Mouse (Mus musculus) spleen, postnatal 14 days (tissue): ENCODE measurements around the gene Olfr911-ps1.

Experiments used
- DNase-seq, 2 experiments: peaks; one replicate each; pipeline ENCODE4 v3.0.0; 2021 to 2022; ENCODE audit warnings: low spot score in 2 of 2

Olfr911-ps1 gene

DNA sequence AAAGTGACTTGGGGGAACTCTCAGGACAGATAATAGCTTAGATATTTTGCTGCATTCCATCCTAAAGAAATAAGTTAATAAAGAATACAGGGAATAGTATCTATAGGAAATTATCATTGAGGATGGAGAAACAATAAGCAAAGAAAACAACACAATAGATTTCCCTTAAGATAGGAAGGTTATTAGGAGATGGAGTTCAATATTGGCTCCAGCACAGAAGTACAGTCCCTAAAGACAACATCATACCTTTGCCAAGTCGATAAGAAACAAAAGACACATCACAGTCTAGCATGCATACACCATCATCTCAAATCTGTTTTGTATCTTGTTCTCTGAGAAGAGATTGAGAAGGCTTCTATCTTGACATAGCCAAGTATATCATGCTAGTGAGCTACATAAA, at the start of gene Olfr911-ps1:
Gene Olfr911-ps1, plus strand, starts transcription at position 301 of the 400 bp plus-strand sequence.
- no peak for DNase-seq

DNA sequence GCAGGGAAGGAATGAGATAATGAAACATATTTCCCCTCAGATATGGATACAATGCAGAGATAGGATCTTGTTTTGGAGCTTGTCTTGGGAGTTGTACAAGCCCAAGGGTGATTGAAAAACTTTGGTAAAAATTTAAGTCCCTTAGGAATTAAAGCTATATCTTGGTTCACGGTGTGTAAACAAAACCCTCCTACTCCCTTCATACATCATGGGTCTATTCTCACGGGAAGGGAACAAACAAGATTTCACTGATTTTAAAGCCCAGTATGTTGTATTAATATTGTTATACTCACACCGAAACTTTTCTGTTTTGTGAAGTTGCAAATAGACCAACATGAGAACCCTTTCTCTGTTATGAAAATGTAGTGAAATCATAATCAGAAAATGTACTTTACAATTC, 34.6 kb upstream of the Olfr911-ps1 start, which contains the start of gene Olfr906:
Gene Olfr906, plus strand, starts transcription at position 301 of the 400 bp plus-strand sequence.
- no peak for DNase-seq

DNA sequence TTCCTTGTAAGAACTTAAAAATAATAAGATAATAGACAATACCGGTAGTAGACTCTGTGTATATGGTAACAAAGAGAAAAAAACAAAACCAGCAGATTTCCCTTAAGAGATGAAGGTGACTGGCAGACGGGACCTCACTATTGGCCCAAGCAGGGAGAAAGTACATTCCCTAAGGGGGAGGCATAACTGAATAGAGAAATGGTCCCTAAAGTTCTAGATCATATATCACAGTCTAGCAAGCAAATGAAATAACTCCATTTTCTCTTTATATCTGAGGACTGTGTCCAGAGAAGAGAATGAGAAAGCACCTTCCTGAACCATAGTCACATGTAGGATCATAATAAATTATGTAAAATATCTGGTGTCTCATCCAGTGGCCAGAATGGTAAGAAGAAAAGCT, 25.9 kb upstream of the Olfr911-ps1 start, which contains the start of gene Olfr907:
Gene Olfr907, plus strand, starts transcription at position 301 of the 400 bp plus-strand sequence.
- no peak for DNase-seq

DNA sequence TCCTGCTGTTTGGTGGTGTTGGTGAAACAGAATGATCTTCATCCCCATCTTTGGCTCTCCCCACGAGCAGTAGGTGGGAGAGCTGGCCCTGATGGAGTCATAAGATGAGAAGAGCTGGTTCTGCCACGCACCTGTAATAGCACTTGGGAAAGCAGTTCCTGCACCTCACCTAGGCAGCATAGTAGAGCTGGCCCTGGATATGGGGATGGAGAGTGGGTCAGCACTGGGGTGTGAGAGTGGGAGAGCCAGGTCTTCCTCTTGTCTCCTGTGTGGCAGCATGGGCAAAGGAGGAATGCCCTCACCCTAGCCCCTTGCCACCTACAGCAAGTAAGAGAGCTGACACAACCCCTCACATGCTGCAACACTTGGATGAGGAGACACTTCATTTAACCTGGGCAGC, 9.0 kb upstream of the Olfr911-ps1 start:
- DNase-seq, result no peak

DNA sequence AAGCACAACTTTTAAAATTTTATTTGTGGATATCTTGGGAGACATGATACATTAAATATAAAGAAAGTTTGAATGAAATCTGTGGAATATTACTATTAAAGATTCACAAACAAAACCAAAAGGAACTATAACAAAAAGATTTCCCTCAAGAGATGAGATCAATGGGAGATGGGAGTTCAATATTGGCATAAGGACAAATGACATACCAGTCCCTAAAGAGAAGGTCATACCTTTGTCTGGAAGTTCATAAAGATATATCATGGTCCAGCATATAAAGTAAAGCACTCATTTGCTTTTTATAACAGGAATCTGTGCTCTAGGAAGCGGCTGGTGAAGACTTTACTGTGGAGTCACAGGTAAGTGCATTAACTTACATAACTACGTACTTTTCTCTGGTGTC, 16.2 kb downstream of the Olfr911-ps1 start, which contains the start of gene Olfr910:
Gene Olfr910, plus strand, starts transcription at position 301 of the 400 bp plus-strand sequence.
- no peak for DNase-seq
